Mouse (Mus musculus): ENCODE measurements around the gene Ovca2.
"Not testable (repeated sequence)": the region's sequence is repeated elsewhere in the genome, so short reads cannot be mapped to it uniquely, and the experiment has no call there.

The Ovca2 gene

DNA sequence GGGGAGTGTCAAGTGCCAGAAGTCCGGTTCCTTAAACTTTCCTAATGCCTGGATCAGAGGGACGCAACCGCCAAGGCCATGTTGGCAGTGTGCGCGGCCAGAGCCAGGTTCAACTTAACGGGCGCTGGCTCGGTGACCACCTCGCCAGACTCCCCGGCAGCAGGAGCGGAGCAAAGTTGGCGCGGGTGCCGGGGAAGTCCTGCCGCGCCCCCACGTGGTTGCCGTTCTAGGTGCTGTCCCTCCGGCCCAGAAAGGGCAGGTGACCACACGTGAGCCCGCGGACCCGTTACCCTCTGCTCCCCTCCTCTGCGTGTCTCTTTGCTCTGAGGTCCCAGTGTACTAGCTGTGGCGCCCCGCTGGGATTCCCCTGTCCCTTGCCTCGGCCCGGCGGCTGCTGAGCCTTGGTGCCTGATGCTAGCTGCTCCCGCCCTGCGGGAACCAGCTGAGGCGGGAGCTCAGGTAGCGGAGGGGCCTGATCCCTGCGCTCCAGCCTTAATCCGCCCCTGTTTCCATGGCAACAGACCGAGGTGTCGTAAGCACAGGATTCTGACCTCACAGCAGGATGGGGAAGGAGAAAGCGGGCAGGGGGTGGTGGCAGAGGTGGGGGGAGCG is 16.3 kb upstream of the Ovca2 start:
- DNase-seq: peak; percentile 66 to 70

DNA sequence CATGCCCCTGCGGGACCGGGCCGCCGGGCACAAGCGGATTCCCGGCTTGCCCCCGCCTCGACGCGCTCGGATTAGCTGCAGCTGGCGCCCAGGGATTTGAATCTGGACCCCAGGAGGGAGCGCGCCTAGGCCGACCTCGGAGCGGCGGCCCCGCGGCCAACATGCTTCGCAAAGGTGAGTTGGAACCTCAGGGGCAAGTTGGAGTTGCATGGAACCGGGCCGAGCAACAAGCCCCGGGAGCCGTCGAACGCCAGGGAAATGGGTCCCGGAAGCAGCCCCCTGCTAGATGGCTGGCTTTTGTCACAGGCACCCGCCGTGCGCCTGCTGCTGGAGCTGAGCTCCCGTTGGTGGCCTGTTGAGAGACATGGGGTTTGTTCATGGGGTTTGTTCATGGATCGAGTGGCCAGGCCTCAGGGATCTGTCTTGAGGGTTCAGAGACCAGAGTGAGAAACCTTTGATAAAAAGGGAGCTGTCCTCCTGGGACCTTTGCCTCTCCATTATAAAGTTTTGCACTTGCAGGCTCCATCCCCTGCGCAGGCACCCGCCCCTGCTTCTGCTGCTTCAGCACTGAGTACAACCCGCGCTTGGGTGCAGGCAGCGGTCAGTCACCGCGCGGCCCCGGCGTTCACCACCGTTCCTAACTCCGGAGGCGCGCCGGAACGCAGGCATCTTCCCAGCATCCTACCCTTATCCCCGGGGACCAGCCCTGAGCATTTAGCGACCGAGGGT is 15.7 kb upstream of the Ovca2 start:
- DNase-seq: peak; percentile 38 to 49

DNA sequence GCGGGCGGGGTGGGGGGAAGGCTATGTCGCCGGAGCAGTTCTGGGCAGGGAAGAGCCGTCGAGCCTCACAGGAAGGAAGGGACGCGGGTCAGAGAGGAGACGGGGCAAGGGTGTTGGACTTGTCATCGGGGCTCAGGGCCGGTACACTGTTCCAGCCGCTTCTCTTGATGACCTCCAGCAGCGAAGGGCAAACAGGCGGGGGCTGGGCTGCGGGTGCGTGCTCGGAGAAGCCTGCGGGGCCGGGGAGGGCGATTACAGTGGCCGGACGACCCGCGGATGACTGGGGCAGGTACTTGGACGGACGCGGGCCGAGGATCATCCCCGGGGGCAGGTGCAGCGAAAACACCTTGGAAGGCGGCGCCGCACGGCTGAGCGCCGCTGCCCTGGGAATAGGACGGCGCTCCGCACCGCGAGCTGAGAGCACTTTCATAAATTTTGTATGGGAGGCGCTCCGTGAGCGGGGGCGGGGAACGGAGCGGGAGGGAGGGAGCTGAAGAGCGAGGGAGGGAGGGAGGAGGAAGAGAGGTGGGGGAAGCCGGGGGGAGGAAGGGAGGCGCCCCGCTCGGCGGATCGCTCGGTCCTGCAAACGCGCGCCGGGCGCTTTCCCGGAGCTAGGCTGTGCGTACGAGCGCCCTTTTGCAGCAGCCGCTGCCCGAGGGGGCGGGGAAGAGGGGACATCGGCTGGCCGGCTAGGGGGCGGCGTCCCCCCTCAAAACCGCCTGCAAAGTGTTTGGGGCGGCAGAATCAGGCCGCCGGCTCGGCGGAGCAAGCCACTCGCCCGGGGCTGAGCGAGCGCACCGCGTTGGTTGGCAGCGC is 14.8 kb upstream of the Ovca2 start, which contains the start of gene Rtn4rl1:
TSS of gene Rtn4rl1 (plus strand) at position 528 of the 816 bp plus-strand sequence.
- DNase-seq: peak; percentile 56 to 59

DNA sequence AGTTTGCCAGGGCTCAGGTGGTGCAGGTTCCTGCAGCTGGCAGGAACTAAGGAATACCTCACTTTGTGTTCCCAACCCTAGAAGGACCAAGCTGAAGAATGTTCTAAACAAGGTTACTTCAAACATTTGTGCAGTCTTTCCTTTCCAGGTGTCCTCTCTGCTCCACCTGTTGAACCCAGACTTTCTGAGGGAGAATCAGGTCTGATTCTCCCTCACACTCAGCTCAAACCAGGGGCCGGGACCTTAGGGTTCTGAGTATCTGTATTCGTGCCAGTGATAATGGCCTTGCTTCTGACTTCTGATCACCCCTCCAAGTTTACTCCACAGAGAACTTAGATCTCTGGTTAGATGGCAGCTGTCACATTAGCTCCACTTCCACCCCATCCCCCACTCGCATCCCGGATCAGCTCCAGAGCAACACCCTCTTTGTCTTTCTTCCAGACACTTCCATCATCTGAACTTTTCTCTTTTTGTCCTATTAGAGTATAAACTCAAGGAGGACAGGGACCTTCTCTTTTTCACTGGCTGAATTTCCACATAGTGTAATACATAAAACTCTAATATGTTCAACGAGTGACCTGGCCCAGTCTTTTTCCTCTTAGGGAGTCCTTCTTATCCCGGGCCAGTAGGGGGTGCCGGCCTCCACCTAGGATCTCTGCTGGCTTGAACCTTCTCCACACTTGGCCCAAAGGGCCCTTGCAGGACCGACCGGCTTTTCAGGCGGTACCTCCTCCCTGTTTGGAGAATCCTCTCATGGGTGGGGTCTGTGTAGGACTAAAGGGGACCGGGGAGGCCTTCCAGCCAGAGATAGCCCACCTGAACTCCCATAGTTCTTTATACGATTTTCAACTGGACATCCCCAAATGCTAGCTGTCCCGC is 13.9 kb upstream of the Ovca2 start:
- peak; percentile 78 to 83 for DNase-seq

DNA sequence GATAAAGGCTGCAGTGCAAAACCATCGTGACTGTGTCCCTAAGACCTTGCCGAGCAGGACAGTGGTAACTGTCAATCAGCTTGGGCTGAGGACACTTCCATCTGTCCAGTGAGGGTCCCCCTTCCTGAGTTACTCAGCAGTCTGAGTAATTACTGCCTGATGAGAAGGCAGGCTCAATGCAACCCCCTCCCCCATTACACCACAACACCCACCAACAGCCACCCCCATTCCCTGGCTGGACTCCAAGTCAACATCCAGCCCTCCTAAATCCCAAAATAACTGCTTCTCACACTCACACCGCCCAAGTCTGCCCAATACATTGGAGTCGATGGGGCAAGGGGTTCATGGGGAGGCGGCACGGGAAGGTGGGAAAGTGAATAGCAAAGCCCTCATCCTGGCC is 13.2 kb upstream of the Ovca2 start:
- no peak for DNase-seq

DNA sequence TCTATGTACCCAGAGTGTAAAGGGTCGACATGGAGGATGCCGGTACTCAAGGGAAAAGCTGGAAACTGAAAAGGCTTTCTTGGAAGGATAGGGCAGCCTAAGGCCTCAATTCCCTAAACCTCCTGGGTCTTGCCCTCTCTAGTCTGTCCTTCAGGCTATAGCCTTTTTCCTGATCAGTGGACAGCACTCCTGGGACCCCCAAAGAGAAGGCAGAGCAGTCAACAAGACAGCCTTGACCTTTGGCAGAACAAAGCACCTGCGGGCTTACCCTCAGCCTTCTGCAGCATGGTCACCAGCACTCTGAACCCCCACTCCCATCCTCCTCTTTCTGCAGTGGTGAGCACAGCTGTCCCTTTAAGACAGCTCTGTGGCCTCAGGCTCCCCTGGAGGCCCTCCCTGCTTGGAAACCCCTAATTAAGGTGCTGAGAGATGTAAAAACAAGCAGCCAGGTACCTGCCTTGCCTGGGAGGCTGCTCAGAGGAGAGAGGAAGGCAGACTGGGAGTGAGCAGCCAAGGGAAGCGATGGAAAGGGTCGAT is 12.3 kb upstream of the Ovca2 start, which contains the start of gene Dph1:
TSS of gene Dph1 (minus strand) at position 337 of the 537 bp plus-strand sequence.
- DNase-seq: no peak

DNA sequence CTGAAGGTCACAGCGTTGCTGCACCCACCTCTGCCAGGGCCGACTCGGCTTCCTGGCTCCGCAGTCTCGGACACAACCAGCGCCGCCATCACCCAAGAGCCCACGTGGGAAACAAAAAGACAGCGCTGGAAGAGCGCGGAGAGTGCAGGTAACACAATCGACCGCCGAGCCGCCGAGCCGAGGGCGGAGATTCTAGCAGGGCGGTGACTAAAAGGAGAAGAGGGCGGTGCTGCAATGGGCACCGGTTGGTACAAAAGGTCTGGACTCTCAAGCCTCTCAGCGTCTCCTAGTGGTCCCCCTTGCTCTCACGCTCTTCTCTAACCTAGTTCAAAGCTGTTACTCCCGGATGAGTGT is 11.7 kb upstream of the Ovca2 start:
- peak; percentile 86 to 87 for DNase-seq

DNA sequence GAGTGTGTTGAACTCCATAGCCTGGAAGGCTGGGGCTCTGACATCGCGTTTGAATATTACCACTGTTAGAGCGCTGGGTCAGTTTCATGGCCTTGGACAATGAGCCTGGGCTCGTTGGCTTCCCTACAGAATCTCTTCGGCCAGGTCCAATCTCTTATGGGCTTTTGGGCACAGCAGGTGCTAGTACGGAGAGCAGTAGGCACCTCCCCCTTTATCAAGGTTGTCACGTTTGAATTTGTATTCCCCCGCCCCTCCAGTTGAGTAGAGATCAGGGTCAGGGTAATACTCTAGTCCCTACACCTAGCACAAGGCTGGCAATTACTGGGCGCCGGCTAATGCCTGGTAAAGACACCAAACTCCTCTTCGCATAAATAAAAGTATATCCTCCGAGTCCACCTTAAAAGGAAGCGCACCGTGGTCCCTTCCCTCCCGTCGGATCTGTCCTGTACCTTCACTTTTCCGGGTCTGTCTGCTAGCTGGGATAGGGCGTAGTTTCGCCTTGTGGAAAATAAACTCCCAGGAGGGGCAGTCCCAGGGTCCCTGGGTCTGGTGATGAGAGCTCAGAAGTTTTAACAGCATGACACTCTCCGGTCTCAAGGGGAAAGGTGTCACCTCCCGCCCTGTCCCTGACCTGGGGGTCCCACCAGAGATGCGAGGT is 11.2 kb upstream of the Ovca2 start:
- peak in 1 of 2 experiments; percentile 14 for DNase-seq

DNA sequence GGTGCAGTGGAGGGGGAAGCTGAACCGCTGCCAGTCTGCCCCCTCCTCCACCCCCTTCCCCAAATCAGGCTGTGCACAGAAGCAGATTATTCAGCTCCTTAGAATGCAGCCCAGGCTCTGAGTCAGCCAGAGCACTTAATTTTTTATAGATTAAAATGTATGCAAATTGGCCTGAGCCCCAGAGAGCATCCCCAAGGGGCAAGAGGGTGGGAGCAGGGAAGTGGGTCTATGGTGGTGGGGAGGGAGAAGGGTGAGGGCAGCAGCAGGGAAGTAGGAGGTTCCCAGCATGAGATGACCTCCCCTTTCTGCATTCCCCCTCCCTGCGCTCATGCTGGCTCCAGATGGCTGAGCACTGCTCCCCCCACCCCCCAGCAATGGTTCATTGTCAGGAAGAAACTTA is 6.4 kb upstream of the Ovca2 start:
- DNase-seq: peak; percentile 64 to 75

DNA sequence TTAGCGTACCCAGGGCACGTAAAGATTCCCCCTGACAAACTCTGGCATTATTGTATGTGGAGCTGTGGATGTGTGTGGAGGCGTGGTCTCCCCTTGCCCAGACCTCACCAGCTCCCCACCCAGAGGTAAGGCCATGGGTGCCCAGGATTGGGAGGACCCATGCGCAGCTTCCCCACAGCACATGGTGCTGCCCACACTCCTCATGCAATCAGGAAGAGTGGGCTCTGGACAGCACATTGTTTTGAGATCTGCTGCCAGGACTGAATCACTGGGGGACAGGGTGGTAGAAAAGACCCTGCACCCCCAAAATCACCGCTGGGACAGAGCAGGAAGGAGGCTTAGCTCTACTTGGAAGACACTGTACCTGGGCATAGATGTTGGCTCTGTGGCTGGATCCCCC is 5.9 kb upstream of the Ovca2 start:
- DNase-seq: no peak

DNA sequence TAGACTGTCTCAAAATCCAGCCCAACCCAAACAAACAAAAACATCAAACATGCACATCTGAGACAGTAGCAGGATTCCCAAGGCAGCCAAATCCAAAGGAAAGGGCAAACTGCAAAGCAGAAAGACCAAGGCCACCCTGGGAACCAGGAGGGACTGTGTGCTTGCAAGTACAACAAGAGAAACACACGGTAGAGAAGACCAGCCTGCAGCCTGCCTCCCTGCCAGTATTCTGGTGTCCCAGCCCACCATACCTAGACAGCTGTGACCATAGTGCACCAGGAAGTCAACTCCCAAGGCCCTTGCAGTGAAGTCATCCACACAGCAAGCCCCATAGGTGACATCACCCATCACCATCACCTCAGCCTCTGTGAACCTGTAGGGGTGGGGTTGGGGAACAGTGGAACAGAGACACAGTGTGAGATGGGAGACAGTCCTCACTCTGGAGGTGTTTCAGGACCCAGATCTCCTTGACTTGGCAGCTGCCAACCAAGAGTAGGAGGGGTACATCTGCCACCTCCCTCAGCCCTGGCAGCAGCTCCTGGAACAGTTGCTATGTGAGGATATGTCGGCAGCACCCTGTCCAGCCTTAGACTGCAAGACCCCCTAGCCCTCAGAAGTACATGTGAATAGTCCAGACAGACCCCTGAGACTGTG is 5.4 kb upstream of the Ovca2 start:
- no peak for DNase-seq

DNA sequence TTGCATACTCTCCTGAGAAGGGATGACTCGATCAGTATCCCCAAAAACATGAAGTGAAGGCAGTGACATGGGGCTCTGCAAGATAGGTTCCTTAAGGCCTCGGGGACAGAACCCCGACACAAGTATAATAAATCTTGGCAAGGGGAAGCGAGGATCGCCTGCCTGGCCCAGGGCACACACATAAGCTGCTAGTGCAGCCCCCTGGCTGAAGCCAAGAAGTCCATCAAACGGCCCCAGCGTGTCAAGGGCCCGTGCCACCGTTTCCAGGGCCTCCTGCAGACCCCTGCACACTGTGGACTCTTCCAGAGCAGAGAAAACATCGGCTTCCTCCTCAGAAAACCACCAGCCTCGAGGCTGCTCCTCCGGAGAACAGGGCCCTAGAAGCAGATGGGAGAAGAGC is 624 bp downstream of the Ovca2 start:
- no peak for DNase-seq

DNA sequence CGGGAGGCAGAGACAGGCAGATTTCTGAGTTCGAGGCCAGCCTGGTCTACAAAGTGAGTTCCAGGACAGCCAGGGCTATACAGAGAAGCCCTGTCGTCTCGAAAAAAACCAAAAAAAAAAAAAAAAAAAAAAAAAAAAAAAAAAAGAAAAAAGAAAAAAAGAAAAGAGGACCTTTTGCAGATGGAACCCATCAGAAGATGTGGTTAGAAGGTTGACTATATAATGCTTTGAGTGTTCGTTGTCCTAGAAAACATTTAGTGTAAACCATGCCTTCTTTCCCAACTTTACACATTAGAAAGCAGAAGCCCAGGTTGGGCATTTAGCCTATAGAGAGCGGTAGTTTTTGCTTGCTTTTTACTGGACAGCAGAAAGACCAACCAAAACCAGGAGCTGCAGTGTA is 4.1 kb downstream of the Ovca2 start:
- DNase-seq: not testable (repeated sequence)

DNA sequence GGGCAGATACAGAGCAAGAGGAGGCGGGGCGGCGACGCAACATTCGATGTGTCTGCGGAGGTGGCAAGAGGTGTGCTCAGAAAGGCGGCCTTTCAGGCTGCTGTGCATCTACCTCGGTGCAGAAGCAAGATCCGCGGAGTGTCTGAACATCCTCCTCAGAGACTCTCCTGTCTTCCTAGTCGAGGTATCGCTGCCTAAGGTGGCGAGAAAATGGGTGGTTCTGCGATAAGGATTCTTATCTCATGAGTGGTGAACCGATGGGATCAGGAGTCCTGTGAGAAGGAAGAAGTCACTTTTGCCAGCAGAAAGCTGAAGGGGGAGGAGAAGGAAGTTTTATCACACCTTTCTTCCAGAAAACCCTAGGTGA is 4.9 kb downstream of the Ovca2 start:
- no peak for DNase-seq

DNA sequence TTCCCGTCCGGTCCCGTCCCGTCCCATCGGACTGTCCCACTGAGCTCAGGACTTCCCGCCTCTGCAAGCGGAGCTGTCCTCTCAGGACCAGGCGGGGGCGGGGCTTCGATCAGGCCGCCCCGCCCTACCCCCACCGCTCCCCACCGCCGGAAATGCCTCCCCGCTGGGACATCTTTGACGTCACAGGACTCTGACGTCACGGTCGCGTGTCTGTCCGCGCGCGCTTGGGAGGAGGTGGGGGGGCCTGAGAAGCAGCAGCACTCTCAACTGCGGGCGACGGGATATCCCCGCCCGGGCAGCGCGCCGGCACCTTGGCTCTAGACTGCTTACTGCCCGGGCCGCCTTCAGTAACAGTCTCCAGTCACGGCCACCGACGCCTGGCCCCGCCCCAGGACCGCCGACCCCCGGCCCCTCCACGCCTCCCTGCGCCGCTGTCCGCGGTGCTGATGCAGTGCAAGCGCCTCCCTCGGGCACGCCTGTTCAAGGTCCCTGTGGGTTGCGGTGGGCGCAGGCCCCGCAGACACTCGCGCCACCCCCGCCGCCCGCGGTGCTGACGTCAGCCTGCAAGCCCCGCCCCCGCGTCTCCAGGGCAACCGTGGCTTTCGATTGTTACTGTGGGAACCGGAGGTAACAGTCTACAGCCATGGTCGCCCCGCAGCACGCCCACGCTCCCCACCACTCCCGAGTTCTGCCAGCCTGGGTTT is 5.4 kb downstream of the Ovca2 start:
- peak; percentile 99 to 100 for DNase-seq

DNA sequence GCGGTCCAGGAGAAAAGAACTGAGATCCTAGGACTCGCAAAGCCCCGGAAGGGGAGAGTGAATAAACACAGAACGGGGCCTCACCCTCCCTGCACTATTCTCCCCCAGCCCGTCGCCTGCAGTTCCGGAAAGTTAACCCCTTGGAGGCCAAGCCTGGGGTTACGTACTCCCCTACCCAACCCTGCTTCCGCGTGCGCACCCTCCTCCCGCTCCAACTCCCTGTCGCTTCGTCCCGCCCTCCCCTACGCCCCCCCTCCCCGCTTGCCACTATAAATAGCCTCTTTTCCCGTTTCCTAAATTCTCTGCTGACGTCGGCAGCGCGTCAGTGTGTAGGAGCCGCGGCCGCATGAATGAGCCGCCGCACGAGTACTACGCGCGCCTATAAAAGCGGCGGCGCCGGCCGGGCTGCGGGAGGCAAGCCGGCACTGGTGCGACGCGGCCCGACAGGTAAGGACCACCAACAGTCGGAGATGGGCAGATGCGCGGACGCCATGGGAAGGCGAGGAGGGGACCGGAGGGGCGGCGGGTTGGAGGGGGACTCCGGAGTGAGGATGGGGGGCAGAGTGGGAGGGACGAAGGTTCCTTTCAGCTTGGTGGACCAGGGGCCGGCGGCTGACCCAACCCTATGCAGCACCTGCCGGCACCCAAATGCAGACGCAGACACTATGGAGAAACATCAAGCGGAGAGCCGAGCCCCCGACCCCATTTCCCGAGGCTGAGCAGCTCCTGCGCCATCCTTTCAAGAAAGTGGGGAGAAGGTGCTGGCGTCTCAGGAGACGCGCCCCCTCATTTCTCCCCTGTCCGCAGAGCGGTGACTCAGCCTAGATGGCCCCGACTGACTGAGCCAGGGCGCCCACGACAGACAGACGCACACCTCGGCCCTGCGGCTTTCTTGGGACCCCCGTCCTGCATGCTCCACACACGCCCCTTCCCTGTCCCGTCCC is 6.2 kb downstream of the Ovca2 start:
- peak; percentile 50 to 57 for DNase-seq

DNA sequence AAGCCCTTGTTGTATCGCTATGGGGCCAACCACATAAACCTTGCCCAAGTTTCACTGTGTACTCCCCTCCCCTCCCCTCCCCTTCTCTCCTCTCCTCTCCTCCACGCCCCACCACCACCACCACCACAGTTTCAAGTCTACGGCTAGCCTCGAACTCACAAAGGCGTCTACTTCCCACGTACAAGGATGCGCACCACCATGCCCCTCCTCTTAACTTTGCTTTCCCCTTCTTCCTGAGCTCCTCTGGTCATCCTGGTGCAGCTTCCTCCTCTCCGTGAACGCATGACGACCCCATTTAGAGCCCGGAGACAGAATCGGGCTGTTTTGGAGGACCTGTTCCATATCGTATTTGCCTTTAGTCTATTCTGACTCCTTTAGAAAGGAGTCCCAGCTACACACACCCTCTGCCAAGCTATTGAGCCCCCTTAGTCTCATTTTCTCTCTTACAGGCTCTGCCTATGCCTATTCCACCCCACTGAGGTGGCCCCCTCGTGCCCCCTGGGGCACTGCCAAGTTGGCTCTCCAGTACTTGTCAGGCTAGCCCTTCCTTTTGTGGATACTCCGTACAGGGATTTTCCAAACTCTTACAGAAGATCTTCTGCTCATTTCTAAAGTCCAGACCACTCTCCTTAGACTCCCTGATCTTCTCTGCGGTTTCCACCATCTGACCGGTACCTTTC is 7.3 kb downstream of the Ovca2 start:
- DNase-seq: peak; percentile 20 to 26

DNA sequence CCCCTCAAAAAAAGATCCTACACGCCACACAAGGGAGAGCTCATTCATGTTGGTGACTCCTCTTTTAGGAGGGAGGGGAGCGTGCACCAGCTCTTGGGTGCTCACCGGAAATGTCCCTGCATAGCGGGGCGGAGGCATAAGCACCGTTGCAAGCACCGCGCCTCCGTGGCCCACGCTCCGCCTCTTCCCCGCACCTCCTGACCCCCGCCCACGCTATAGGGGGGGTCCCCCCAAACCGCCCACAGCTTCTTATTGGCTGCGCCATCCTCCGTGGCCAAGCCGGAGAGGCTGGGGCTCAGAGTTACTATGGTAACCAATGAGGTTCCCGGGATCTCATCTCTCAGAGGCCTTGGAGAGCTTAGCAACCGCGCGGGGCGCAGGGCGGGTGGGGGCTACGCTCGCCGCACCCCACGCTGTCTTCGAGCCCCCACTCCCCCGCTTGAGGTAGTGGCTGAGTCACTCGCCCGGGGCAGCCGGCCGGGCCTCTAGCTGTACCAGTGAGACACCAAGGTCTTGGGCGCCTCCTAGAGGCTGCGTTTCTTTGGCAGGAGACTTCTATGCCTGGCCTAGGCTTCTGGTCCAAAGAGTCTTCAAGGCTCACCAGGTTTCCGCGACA is 8.4 kb downstream of the Ovca2 start:
- DNase-seq: peak; percentile 93
